Mouse (Mus musculus): Measurements from ENCODE around the gene Kxd1. TPM values are rescaled to one million over a fixed set of nuclear protein-coding genes. Genes with fewer than 3 reads are reported as not detected.

The Kxd1 gene
- total RNA-seq (2023): 61.7 TPM

GRCm38 (mm10) chr8:70527512-70528181, at the start of gene Kxd1, which contains the start of gene Fkbp8:
TSS of gene Kxd1 (minus strand) at chr8:70527956.
TSS of gene Fkbp8 (plus strand) at chr8:70527724.

GRCm38 (mm10) chr8:70539077-70539813, 11.5 kb upstream of the Kxd1 start, which contains the start of gene Ell:
TSS of gene Ell (plus strand) at chr8:70539457.

GRCm38 (mm10) chr8:70510228-70510915, 17.4 kb downstream of the Kxd1 start, which contains the start of gene Uba52:
TSS of gene Uba52 (minus strand) at chr8:70510801.

GRCm38 (mm10) chr8:70506328-70507026, 21.3 kb downstream of the Kxd1 start, which contains the start of gene Rex1bd:
TSS of gene Rex1bd (minus strand) at chr8:70506752.

GRCm38 (mm10) chr8:70492664-70493640, 34.8 kb downstream of the Kxd1 start, which contains the start of gene Crlf1:
TSS of gene Crlf1 (plus strand) at chr8:70493158.

GRCm38 (mm10) chr8:70486941-70487520, 40.7 kb downstream of the Kxd1 start, which contains the start of gene Tmem59l:
TSS of gene Tmem59l (minus strand) at chr8:70487358.

GRCm38 (mm10) chr8:70476333-70477268, 51.2 kb downstream of the Kxd1 start, which contains the start of gene Klhl26:
TSS of gene Klhl26 (minus strand) at chr8:70476968.

Other genes with a start within 250 kb of the Kxd1 start
- 6.5 TPM for gene Homer3, start 245.1 kb downstream of the Kxd1 start, total RNA-seq (2023)
- gene Ddx49, start 225.5 kb downstream of the Kxd1 start, total RNA-seq (2023): 90.0 TPM
- gene Cope, start 225.4 kb downstream of the Kxd1 start, total RNA-seq (2023): 103 TPM
- gene Cers1, start 212.2 kb downstream of the Kxd1 start, total RNA-seq (2023): not detected
- gene Gdf1, start 198.1 kb downstream of the Kxd1 start, total RNA-seq (2023): not detected
- 79.1 TPM for gene Upf1, start 174.7 kb downstream of the Kxd1 start, total RNA-seq (2023)
- 1.2 TPM for gene Comp, start 154.4 kb downstream of the Kxd1 start, total RNA-seq (2023)
- 21.6 TPM for gene Crtc1, start 88.4 kb downstream of the Kxd1 start, total RNA-seq (2023)
- gene Klhl26, start 51.0 kb downstream of the Kxd1 start, total RNA-seq (2023): 7.7 TPM
- gene Tmem59l, start 40.6 kb downstream of the Kxd1 start, total RNA-seq (2023): not detected
- not detected for gene Crlf1, start 34.8 kb downstream of the Kxd1 start, total RNA-seq (2023)
- 51.6 TPM for gene Rex1bd, start 21.2 kb downstream of the Kxd1 start, total RNA-seq (2023)
- gene Uba52, start 17.2 kb downstream of the Kxd1 start, total RNA-seq (2023): 3,862 TPM
- gene Fkbp8, start 232 bp downstream of the Kxd1 start, total RNA-seq (2023): 240 TPM
- 34.7 TPM for gene Ell, start 11.5 kb upstream of the Kxd1 start, total RNA-seq (2023)
- 74.6 TPM for gene Isyna1, start 66.4 kb upstream of the Kxd1 start, total RNA-seq (2023)
- gene Ssbp4, start 80.9 kb upstream of the Kxd1 start, total RNA-seq (2023): 116 TPM
- 1.8 TPM for gene Lrrc25, start 88.2 kb upstream of the Kxd1 start, total RNA-seq (2023)
- 0.89 TPM for gene Gdf15, start 104.5 kb upstream of the Kxd1 start, total RNA-seq (2023)
- gene Pgpep1, start 132.4 kb upstream of the Kxd1 start, total RNA-seq (2023): 2.4 TPM
- 138 TPM for gene Lsm4, start 145.3 kb upstream of the Kxd1 start, total RNA-seq (2023)
- gene Jund, start 171.0 kb upstream of the Kxd1 start, total RNA-seq (2023): 1,886 TPM
- 7.8 TPM for gene Iqcn, start 175.5 kb upstream of the Kxd1 start, total RNA-seq (2023)
- not detected for gene Gm3336, start 190.6 kb upstream of the Kxd1 start, total RNA-seq (2023)
- gene Pde4c, start 195.8 kb upstream of the Kxd1 start, total RNA-seq (2023): 0.55 TPM
- 5.1 TPM for gene Rab3a, start 226.7 kb upstream of the Kxd1 start, total RNA-seq (2023)
- gene Mpv17l2, start 233.0 kb upstream of the Kxd1 start, total RNA-seq (2023): 23.3 TPM
- gene Pik3r2, start 248.8 kb upstream of the Kxd1 start, total RNA-seq (2023): 10.3 TPM

Data from CD8-positive naive resting alpha-beta T cell, adult 57 days (primary cell).